Mouse (Mus musculus) limb, embryonic 14.5 days (tissue): ENCODE measurements around the gene Pgc. TPM values are rescaled to one million over a fixed set of nuclear protein-coding genes. Genes with fewer than 3 reads are reported as not detected.

Source experiments
- ATAC-seq: fragments of 200-750 bp; cut with Nextera tagmentation; 2 replicates; pipeline ENCODE4 v1.8.0; 2017; ENCODE audit warnings: low read depth, moderate number of reproducible peaks, moderate TSS enrichment; ENCODE audit not compliant: low FRiP score
- DNase-seq: peaks from one replicate; pipeline ENCODE4 v3.0.0-alpha.2; 2015; ENCODE audit warnings: low spot score
- H3K27ac ChIP-seq: fragments of 300-500 bp; sonication (generic); replicated peaks from 2 replicates; pipeline ENCODE4 v1.5.1; 2014; ENCODE audit warnings: low read depth, mild to moderate bottlenecking, low read length, moderate library complexity, mixed read lengths
- H3K27me3 ChIP-seq: fragments of 300-500 bp; sonication (generic); 2 replicates; pipeline ENCODE4 v1.6.1; 2014; ENCODE audit warnings: low read length, mixed read lengths; ENCODE audit not compliant: control insufficient read depth, insufficient read depth
- H3K36me3 ChIP-seq: fragments of 300-500 bp; sonication (generic); 2 replicates; pipeline ENCODE4 v1.6.1; 2014; ENCODE audit warnings: mild to moderate bottlenecking, low read length, moderate library complexity, mixed read lengths; ENCODE audit not compliant: control insufficient read depth, insufficient read depth
- H3K4me1 ChIP-seq: fragments of 300-500 bp; sonication (generic); 2 replicates; pipeline ENCODE4 v1.6.1; 2014; ENCODE audit warnings: antibody characterized with exemption, low read length, mixed read lengths; ENCODE audit not compliant: control insufficient read depth, insufficient read depth
- H3K4me2 ChIP-seq: fragments of 300-500 bp; sonication (generic); replicated peaks from 2 replicates; pipeline ENCODE4 v1.6.1; 2014; ENCODE audit warnings: low read depth, mild to moderate bottlenecking, low read length, moderate library complexity; ENCODE audit not compliant: severe bottlenecking
- H3K4me3 ChIP-seq: fragments of 300-500 bp; sonication (generic); replicated peaks from 2 replicates; pipeline ENCODE4 v1.5.1; 2014; ENCODE audit warnings: low read length
- H3K9ac ChIP-seq: fragments of 300-500 bp; sonication (generic); 2 replicates; pipeline ENCODE4 v1.6.1; 2014; ENCODE audit warnings: mild to moderate bottlenecking, low read depth, low read length, moderate library complexity; ENCODE audit not compliant: severe bottlenecking
- H3K9me3 ChIP-seq: fragments of 300-500 bp; sonication (generic); 2 replicates; pipeline ENCODE4 v1.6.1; 2016; ENCODE audit warnings: low read length; ENCODE audit not compliant: control insufficient read depth
- POLR2A ChIP-seq: fragments of 200-500 bp; IDR thresholded peaks from 2 replicates; pipeline ENCODE4 v1.8.0; 2012; ENCODE audit warnings: inconsistent platforms, mild to moderate bottlenecking, moderate library complexity, borderline replicate concordance; ENCODE audit not compliant: insufficient read depth, insufficient read length; ENCODE audit errors: extremely low read depth
- WGBS: fragments of 180-500 bp; shearing (Covaris S2); extraction: QIAGEN DNeasy Blood & Tissue Kit; methylation state at CpG from one replicate; pipeline ENCODE4 v1.1.7; 2014; 5-methylcytosine and 5-hydroxymethylcytosine counted together
- polyA plus RNA-seq, 2 experiments: library from polyadenylated mRNA; depleted of rRNA in 1 of 2; stranded (reverse) in 1 of 2; unstranded in 1 of 2; fragments of >200 nt; fragmentation: Nextera tagmentation in 1 of 2; extraction: Ambion mirVana in 1 of 2; gene quantifications; 2 replicates each; pipeline versions ENCODE4 v1.2.1 to v1.2.3; 2012 to 2014

The Pgc gene
- polyA plus RNA-seq, 2 experiments = 0.18 to 0.55 TPM

DNA sequence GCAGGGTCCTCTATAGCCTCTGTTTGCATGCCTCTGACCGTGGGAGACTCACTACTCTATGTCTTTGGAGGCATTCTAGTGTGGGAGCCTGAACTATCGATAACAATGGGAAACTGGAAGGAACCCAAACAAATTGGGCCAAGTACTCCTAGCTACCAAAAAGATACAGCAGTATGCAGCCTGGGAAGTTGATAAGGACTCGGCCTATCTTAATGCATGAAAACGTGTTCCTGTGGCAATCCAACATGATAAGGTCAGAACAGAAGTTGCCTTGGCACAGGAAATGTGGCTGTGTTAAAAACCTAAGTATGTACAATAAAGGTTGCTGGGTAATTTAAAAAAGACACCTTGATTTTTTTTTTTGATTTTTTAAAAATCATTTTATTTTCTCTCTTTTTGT is 5.5 kb upstream of the Pgc start:
- Histone ChIP-seq H3K27me3 (no peaks in the 10 kb centered on the region), H3K36me3 (no peaks in the 10 kb centered on the region), H3K27ac (no peak overlapping the region), H3K9me3 (no peaks in the 10 kb centered on the region), H3K4me2 (no peak overlapping the region), H3K4me1 (no peaks in the 10 kb centered on the region), H3K4me3 (no peak overlapping the region), H3K9ac (no peak overlapping the region)
- TF ChIP-seq POLR2A = no peak
- no peak for ATAC-seq
- DNase-seq = no peak
- 87% methylated on average over 4 of the region's 4 CpGs for WGBS

DNA sequence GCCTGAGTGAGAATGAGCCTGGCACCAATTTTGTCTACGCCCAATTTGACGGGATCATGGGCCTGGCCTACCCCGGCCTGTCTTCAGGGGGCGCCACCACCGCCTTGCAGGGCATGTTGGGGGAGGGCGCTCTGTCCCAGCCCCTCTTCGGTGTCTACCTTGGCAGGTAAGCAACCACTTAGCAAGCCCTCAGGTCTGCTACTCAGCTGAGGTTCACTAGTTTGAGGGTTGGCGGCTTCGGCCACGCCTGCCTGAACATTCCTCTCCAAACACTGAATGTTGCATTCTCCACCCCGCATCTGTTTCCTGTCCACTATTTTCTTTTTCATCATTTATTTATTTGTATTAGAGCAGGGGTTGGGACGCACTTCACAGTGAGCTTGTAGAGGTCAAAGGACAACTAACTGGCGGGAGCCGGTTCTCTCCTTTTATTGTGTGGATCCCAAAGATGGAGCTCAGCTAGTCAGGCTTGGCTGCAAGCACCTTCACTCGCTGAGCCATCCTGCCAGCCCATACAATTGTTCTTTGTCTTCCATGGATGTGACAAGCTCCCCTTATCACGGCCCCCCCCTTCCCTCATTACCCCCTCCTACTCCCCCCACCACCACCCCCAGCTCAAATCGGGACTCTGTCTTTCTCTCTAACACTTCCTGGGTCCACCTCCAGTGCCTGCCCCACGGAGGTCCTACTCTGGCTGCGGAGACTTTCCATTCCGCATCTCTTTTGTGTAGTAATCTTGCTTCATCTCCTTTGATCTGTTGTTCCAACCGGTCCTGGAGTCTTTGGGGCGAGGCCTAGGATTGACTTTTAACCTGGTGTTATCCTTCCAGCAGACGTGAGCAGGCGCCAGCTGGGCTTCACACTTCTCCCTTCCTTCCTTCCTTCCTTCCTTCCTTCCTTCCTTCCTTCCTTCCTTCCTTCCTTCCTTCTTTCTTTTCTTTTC is 4.3 kb downstream of the Pgc start:
- Histone ChIP-seq H3K4me2 (no peak overlapping the region), H3K4me1 (no peaks in the 10 kb centered on the region), H3K9ac (no peak overlapping the region), H3K9me3 (no peaks in the 10 kb centered on the region), H3K27ac (no peak overlapping the region), H3K27me3 (no peaks in the 10 kb centered on the region), H3K4me3 (no peak overlapping the region), H3K36me3 (no peaks in the 10 kb centered on the region)
- WGBS = 60% methylated on average over 24 of the region's 24 CpGs
- DNase-seq (no peak), ATAC-seq (no peak)
- no peak for TF ChIP-seq POLR2A

DNA sequence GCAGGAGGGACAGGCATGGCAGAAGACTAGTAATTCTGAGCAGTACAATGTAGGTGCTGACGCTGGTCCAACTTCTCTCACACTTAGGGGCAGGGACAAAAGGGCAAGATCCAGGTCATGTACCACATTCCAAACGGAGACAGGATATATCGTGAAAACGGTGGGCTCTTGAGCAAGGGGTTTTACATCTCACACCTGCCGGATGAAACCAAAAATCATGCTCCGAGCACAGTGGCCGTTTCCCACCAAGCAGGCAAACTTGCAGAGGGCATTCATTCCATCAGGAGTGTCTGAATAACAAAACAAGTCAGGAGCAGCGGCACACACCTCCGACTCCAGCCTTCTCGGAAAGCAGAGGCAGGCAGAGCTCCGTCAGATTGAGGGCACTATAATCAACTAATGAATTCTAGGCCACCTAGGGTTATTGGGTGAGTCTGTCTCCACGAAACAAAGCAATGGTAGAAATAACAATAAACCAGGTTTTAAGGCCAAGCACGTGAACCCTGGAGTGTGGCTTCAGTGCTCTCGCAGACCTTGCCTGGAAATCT is 9.0 kb downstream of the Pgc start:
- 72% methylated on average over 14 of the region's 14 CpGs for WGBS
- ATAC-seq = no peak

DNA sequence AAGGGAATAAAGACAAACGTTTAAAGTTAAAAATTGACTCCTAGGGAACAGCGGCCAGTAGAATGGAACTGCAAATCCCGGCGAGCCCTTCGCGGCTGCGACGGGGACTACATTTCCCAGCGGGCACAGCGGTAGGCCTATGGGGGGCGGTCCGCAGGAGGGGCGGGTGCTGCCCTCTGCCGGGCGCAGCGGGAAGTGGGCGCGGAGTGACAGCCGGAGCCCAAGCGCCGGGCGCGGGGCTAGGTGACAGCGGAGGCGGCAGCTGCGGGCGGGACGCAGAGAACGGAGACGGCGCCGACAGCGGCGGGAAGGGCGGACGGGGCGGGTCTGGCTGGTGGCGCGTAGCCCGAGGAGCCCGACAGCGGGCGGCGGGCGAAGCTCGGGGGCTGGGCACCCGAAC is 10.2 kb downstream of the Pgc start, which contains the start of gene Tfeb:
Gene Tfeb (plus strand): TSS at position 175 of the 400 bp plus-strand sequence.
- peak within 1 kb of the TSS; percentile 68 for H3K9ac ChIP-seq
- 5% methylated on average over 33 of the region's 47 CpGs for WGBS
- peaks cover 15% of the 10 kb centered on the region for H3K4me1 ChIP-seq
- no peaks in the 10 kb centered on the region for H3K36me3 ChIP-seq
- peak; percentile 74 for ATAC-seq
- DNase-seq = peak; percentile 94
- H3K4me2 ChIP-seq = peak within 1 kb of the TSS; percentile 94
- H3K4me3 ChIP-seq = peak within 1 kb of the TSS; percentile 73
- no peak for TF ChIP-seq POLR2A
- no peaks in the 10 kb centered on the region for H3K27me3 ChIP-seq
- H3K27ac ChIP-seq = peak within 1 kb of the TSS; percentile 84
- H3K9me3 ChIP-seq = no peaks in the 10 kb centered on the region

More for the DNA sequence above, 9.0 kb downstream of the Pgc start:
- no peak overlapping the region for H3K9ac ChIP-seq
- peaks cover 15% of the 10 kb centered on the region for H3K4me1 ChIP-seq
- no peaks in the 10 kb centered on the region for H3K9me3 ChIP-seq
- no peaks in the 10 kb centered on the region for H3K36me3 ChIP-seq
- H3K4me2 ChIP-seq = no peak overlapping the region
- H3K27me3 ChIP-seq = no peaks in the 10 kb centered on the region
- H3K27ac ChIP-seq = no peak overlapping the region
- no peak overlapping the region for H3K4me3 ChIP-seq
- no peak for TF ChIP-seq POLR2A
- DNase-seq = no peak

DNA sequence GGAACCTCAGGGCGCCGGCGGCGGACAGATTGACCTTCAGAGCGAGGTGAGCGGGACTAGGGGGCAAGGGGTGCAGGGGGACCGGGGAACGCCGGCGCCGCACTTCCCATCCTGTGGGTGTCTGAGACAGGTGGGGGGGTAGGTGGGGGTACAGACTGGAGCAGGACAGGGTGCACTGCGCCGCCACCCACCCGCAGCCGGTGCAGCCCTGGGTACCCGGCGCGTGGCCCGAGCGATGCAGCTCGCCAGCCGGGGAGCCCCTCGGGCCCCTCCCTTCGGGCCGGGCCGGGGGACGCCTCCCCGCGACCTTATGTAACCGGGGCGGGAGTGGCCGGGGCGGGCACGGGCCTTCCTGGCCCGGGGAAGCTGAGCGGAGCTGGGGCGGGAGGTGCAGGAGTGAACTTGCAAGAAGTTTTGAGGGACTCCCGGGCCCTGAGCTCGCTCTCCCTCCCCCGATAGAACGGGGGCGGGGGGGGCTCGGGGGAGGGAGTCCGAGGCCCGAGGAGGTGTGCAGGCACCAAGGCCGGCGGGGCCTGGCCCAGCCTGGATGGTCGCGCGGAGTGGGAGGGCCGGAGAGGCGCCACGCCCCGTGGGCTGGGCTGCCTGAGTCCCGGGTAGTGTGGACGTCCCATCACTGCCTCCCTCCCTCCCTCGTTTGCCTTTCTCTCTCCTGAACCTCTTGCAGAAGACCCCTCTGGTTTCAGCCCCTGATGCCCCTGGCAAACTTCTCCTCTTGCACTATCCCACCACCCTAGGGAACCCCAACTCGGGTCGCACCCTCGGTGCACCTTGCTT is 10.8 kb downstream of the Pgc start:
- 1% methylated on average over 35 of the region's 60 CpGs for WGBS
- no peaks in the 10 kb centered on the region for H3K27me3 ChIP-seq
- H3K4me2 ChIP-seq = peak overlapping the region; percentile 94
- peaks cover 15% of the 10 kb centered on the region for H3K4me1 ChIP-seq
- peak; percentile 88 for DNase-seq
- peak; percentile 90 for ATAC-seq
- peak overlapping the region; percentile 68 for H3K9ac ChIP-seq
- peak overlapping the region; percentile 73 for H3K4me3 ChIP-seq
- H3K27ac ChIP-seq = peak overlapping the region; percentile 84
- no peak for TF ChIP-seq POLR2A
- no peaks in the 10 kb centered on the region for H3K36me3 ChIP-seq
- H3K9me3 ChIP-seq = no peaks in the 10 kb centered on the region
